Mouse (Mus musculus) gonadal fat pad, adult 2 months (tissue): Measurements from ENCODE around the gene Tlr4. TPM values are rescaled to one million over a fixed set of nuclear protein-coding genes. Genes with fewer than 3 reads are reported as not detected.

Experiments used
- DNase-seq: peaks from one replicate; pipeline ENCODE4 v3.0.0-alpha.2; 2012; ENCODE audit warnings: low read depth
- polyA plus RNA-seq: library from polyadenylated mRNA; depleted of rRNA; stranded (reverse); fragments of >200 nt; gene quantifications from 2 replicates; pipeline ENCODE4 v1.2.3, GENCODE M21; 2012

The Tlr4 gene
- polyA plus RNA-seq, 1 experiment, result 3.8 TPM

- DNase-seq, result no peak
Observed at GRCm38 (mm10) chr4:66900126-66900525, 72.7 kb downstream of the Tlr4 start.

- no peak for DNase-seq
Observed at GRCm38 (mm10) chr4:66901498-66901897, 74.1 kb downstream of the Tlr4 start.

- DNase-seq, result no peak
Observed at GRCm38 (mm10) chr4:66908376-66908775, 81.0 kb downstream of the Tlr4 start.

GRCm38 (mm10) chr4:66919630-66920372, 92.4 kb downstream of the Tlr4 start:
- no peak for DNase-seq

- DNase-seq, result no peak
Observed at GRCm38 (mm10) chr4:66923616-66924276, 96.4 kb downstream of the Tlr4 start.

GRCm38 (mm10) chr4:66926066-66926465, 98.7 kb downstream of the Tlr4 start:
- DNase-seq, result no peak

GRCm38 (mm10) chr4:66927537-66928088, 100.2 kb downstream of the Tlr4 start:
- DNase-seq, result no peak

- DNase-seq, result no peak
Observed at GRCm38 (mm10) chr4:66938489-66939061, 111.2 kb downstream of the Tlr4 start.

GRCm38 (mm10) chr4:66941894-66942293, 114.5 kb downstream of the Tlr4 start:
- no peak for DNase-seq

- DNase-seq, result no peak
Observed at GRCm38 (mm10) chr4:66943699-66944098, 116.3 kb downstream of the Tlr4 start.

- no peak for DNase-seq
Observed at GRCm38 (mm10) chr4:66947657-66948056, 120.3 kb downstream of the Tlr4 start.

- no peak for DNase-seq
Observed at GRCm38 (mm10) chr4:66974918-66975317, 147.5 kb downstream of the Tlr4 start.
